Mouse (Mus musculus): ENCODE results near the gene Lrrc4. TPM values are rescaled to one million over a fixed set of nuclear protein-coding genes. Genes with fewer than 3 reads are reported as not detected.

Gene Lrrc4
- polyA plus RNA-seq, 1 experiment from 2014 or later, result 0.22 TPM

- H3K27ac ChIP-seq (ENCODE audit: low read length), result no peak overlapping the region
These were observed 40.3 kb upstream of the Lrrc4 start for GRCm38 (mm10) chr6:28871725-28872420.

DNA sequence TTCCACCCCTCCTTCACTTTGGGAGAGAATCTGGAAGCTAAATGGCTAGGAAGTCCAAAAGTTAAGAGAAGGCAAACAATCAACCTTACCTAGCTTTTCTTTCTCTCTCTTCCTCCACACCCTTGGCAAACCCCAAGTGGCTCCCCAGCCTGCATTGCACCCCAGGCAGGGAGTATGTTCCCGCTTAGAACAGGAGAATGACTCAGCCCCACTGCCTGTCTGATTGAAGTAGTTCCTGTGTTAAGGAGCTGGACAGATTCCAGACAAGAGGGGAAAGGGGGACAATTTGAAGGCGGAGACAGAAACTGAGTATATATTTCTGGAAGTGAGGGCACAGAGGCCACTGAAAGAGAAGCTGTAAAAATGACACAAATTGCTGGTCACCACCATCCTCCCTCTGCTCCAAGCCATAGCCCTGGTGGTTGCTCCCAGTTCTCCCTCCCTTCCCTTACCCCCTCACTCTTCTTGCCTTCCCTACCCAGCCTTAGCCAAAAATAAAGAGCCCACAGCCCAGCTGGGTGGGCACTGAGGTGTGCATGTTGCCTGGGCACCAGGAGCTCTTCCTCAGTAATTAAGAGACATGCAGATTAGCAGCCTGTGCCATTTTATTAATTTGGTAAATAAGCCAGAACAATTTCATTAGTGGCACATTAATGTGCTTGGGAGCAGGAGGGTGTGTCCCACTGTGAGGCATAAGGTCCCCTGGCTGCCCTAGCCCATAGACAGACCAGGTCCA, 36.1 kb upstream of the Lrrc4 start:
- ATAC-seq (replicated peaks; ENCODE audit: extremely low read depth, insufficient read depth, low FRiP score), result 0 out of 2 replicates have a peak, but pooled peaks have one; percentile 53
- peaks cover 10% of the 10 kb centered on the region for H3K4me1 ChIP-seq (ENCODE audit: control insufficient read depth, insufficient read depth, low read length)
- H3K27me3 ChIP-seq (ENCODE audit: control insufficient read depth, insufficient read depth, low read length), result no peaks in the 10 kb centered on the region
- no peak overlapping the region for H3K4me3 ChIP-seq (ENCODE audit: low read length)
- WGBS, result 23% methylated on average over 2 of the region's 2 CpGs
- no peaks in the 10 kb centered on the region for H3K36me3 ChIP-seq (ENCODE audit: control insufficient read depth, insufficient read depth)
- no peaks in the 10 kb centered on the region for H3K9me3 ChIP-seq (replicated peaks; ENCODE audit: control insufficient read depth, low read length)
- no peak overlapping the region for H3K27ac ChIP-seq (ENCODE audit: low read length)
- no peak overlapping the region for H3K4me2 ChIP-seq (ENCODE audit: low read depth, low read length)
- no peak overlapping the region for H3K9ac ChIP-seq (ENCODE audit: low read length)

More at GRCm38 (mm10) chr6:28871725-28872420, 40.3 kb upstream of the Lrrc4 start:
- Histone ChIP-seq H3K4me2 (ENCODE audit: low read depth, low read length) (no peak overlapping the region), H3K36me3 (ENCODE audit: control insufficient read depth, insufficient read depth) (peaks cover 8% of the 10 kb centered on the region; the same call in 1 of the 2 replicates), H3K4me3 (ENCODE audit: low read length) (no peak overlapping the region), H3K9ac (ENCODE audit: low read length) (no peak overlapping the region), H3K4me1 (ENCODE audit: control insufficient read depth, insufficient read depth, low read length) (peaks cover 10% of the 10 kb centered on the region), H3K27me3 (ENCODE audit: control insufficient read depth, insufficient read depth, low read length) (no peaks in the 10 kb centered on the region), H3K9me3 (replicated peaks; ENCODE audit: control insufficient read depth, low read length) (no peaks in the 10 kb centered on the region)
- WGBS, result 74% methylated on average over 5 of the region's 5 CpGs
- ATAC-seq (replicated peaks; ENCODE audit: extremely low read depth, insufficient read depth, low FRiP score), result no peak

DNA sequence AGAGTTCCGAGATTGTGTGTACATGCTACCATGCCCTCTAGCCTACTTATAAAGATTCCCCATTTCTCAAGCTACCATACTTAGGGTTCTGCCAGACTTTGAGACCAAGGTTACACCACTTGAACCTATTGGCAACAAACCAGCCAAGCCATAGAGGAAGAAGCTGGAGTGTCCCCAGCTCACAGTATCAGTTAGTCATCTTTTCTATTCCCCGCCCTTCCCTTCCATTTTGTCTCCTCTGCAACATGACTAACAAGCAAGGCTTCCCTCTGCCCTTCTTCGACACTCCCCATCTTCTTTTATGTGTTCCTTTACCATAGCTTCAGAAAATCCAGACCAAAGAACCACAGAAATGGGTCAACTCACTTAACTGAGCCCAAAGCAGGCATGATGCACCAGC, 34.7 kb upstream of the Lrrc4 start:
- Histone ChIP-seq H3K4me1 (ENCODE audit: control insufficient read depth, insufficient read depth, low read length) (peaks cover 10% of the 10 kb centered on the region), H3K4me2 (ENCODE audit: low read depth, low read length) (no peak overlapping the region), H3K4me3 (ENCODE audit: low read length) (no peak overlapping the region)

GRCm38 (mm10) chr6:28865112-28865511, 33.6 kb upstream of the Lrrc4 start:
- Histone ChIP-seq H3K36me3 (ENCODE audit: control insufficient read depth, insufficient read depth) (no peaks in the 10 kb centered on the region), H3K4me2 (ENCODE audit: low read depth, low read length) (no peak overlapping the region), H3K9ac (ENCODE audit: low read length) (no peak overlapping the region), H3K27ac (ENCODE audit: low read length) (no peak overlapping the region), H3K27me3 (ENCODE audit: control insufficient read depth, insufficient read depth, low read length) (no peaks in the 10 kb centered on the region), H3K4me3 (ENCODE audit: low read length) (no peak overlapping the region), H3K9me3 (replicated peaks; ENCODE audit: control insufficient read depth, low read length) (no peaks in the 10 kb centered on the region), H3K4me1 (ENCODE audit: control insufficient read depth, insufficient read depth, low read length) (peaks cover 10% of the 10 kb centered on the region)
- ATAC-seq (replicated peaks; ENCODE audit: extremely low read depth, insufficient read depth, low FRiP score), result no peak
- WGBS, result 72% methylated on average over 10 of the region's 10 CpGs

More for the DNA sequence above, 34.7 kb upstream of the Lrrc4 start:
- H3K27me3 ChIP-seq (ENCODE audit: control insufficient read depth, insufficient read depth, low read length), result no peaks in the 10 kb centered on the region
- no peak overlapping the region for H3K27ac ChIP-seq (ENCODE audit: low read length)
- WGBS, result 93% methylated on average over 3 of the region's 3 CpGs
- no peak for ATAC-seq (replicated peaks; ENCODE audit: extremely low read depth, insufficient read depth, low FRiP score)
- no peak overlapping the region for H3K9ac ChIP-seq (ENCODE audit: low read length)
- no peaks in the 10 kb centered on the region for H3K9me3 ChIP-seq (replicated peaks; ENCODE audit: control insufficient read depth, low read length)
- H3K36me3 ChIP-seq (ENCODE audit: control insufficient read depth, insufficient read depth), result no peaks in the 10 kb centered on the region

DNA sequence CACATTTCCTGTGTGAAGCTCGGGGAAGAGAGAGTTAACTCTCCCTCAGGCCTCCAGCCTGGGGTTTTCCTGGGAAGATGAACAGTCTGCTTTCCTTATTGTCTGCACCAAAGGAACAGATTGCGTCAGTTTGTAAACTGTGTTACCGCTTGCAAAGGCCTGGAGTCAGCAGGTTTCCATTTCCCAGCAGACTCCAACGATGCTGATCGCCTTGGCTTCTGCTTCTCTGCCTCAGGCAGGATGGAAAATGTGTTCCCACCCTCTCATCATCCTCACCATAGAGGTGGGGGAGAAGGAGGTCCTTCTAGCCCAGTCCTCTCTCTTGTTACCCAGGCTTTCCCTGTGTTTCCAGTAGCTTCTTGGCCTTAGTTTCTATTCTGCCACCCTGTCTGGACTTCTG, 33.1 kb upstream of the Lrrc4 start:
- Histone ChIP-seq H3K36me3 (ENCODE audit: control insufficient read depth, insufficient read depth) (no peaks in the 10 kb centered on the region), H3K9ac (ENCODE audit: low read length) (no peak overlapping the region), H3K27ac (ENCODE audit: low read length) (no peak overlapping the region), H3K4me3 (ENCODE audit: low read length) (no peak overlapping the region), H3K9me3 (replicated peaks; ENCODE audit: control insufficient read depth, low read length) (no peaks in the 10 kb centered on the region), H3K27me3 (ENCODE audit: control insufficient read depth, insufficient read depth, low read length) (no peaks in the 10 kb centered on the region), H3K4me2 (ENCODE audit: low read depth, low read length) (no peak overlapping the region), H3K4me1 (ENCODE audit: control insufficient read depth, insufficient read depth, low read length) (peaks cover 10% of the 10 kb centered on the region)
- ATAC-seq (replicated peaks; ENCODE audit: extremely low read depth, insufficient read depth, low FRiP score), result no peak
- WGBS, result 51% methylated on average over 5 of the region's 5 CpGs

DNA sequence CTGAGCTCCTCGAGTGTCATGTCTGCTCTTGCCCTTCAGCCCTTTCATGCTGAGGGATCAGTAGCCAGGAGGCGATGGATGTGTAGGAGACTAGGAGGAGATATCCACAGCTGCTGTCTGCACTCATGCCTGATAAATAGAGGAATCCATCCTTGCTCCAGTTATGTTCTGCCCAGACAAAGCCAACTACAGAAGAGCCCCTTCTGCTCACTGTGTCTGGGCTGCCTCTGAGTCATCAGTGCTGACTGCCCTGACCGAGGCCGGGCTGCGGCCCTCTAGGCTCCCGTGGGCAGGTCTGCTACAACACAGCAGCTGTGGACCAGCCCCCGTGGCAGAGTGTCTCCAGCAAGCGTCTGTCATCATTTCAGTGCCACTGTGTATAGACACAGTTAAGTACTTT, 30.8 kb upstream of the Lrrc4 start:
- H3K27me3 ChIP-seq (ENCODE audit: control insufficient read depth, insufficient read depth, low read length), result no peaks in the 10 kb centered on the region
- WGBS, result 47% methylated on average over 8 of the region's 8 CpGs
- H3K9ac ChIP-seq (ENCODE audit: low read length), result no peak overlapping the region
- H3K4me1 ChIP-seq (ENCODE audit: control insufficient read depth, insufficient read depth, low read length), result peaks cover 13% of the 10 kb centered on the region
- H3K4me2 ChIP-seq (ENCODE audit: low read depth, low read length), result no peak overlapping the region
- H3K9me3 ChIP-seq (replicated peaks; ENCODE audit: control insufficient read depth, low read length), result no peaks in the 10 kb centered on the region
- H3K4me3 ChIP-seq (ENCODE audit: low read length), result no peak overlapping the region
- no peak for ATAC-seq (replicated peaks; ENCODE audit: extremely low read depth, insufficient read depth, low FRiP score)
- H3K27ac ChIP-seq (ENCODE audit: low read length), result no peak overlapping the region
- no peaks in the 10 kb centered on the region for H3K36me3 ChIP-seq (ENCODE audit: control insufficient read depth, insufficient read depth)

GRCm38 (mm10) chr6:28860922-28861321, 29.4 kb upstream of the Lrrc4 start:
- Histone ChIP-seq H3K9me3 (replicated peaks; ENCODE audit: control insufficient read depth, low read length) (no peaks in the 10 kb centered on the region), H3K36me3 (ENCODE audit: control insufficient read depth, insufficient read depth) (no peaks in the 10 kb centered on the region), H3K4me1 (ENCODE audit: control insufficient read depth, insufficient read depth, low read length) (peaks cover 15% of the 10 kb centered on the region), H3K4me2 (ENCODE audit: low read depth, low read length) (no peak overlapping the region), H3K27ac (ENCODE audit: low read length) (no peak overlapping the region), H3K27me3 (ENCODE audit: control insufficient read depth, insufficient read depth, low read length) (no peaks in the 10 kb centered on the region), H3K4me3 (ENCODE audit: low read length) (no peak overlapping the region), H3K9ac (ENCODE audit: low read length) (no peak overlapping the region)
- no peak for ATAC-seq (replicated peaks; ENCODE audit: extremely low read depth, insufficient read depth, low FRiP score)
- 58% methylated on average over 2 of the region's 2 CpGs for WGBS

GRCm38 (mm10) chr6:28860450-28860849, 28.9 kb upstream of the Lrrc4 start:
- Histone ChIP-seq H3K9me3 (replicated peaks; ENCODE audit: control insufficient read depth, low read length) (no peaks in the 10 kb centered on the region), H3K27me3 (ENCODE audit: control insufficient read depth, insufficient read depth, low read length) (no peaks in the 10 kb centered on the region), H3K27ac (ENCODE audit: low read length) (no peak overlapping the region), H3K4me1 (ENCODE audit: control insufficient read depth, insufficient read depth, low read length) (peaks cover 15% of the 10 kb centered on the region), H3K9ac (ENCODE audit: low read length) (no peak overlapping the region), H3K4me2 (ENCODE audit: low read depth, low read length) (no peak overlapping the region), H3K36me3 (ENCODE audit: control insufficient read depth, insufficient read depth) (no peaks in the 10 kb centered on the region), H3K4me3 (ENCODE audit: low read length) (no peak overlapping the region)
- ATAC-seq (replicated peaks; ENCODE audit: extremely low read depth, insufficient read depth, low FRiP score), result no peak
- 75% methylated on average over 2 of the region's 2 CpGs for WGBS

- 82% methylated on average over 2 of the region's 2 CpGs for WGBS
- no peak overlapping the region for H3K27ac ChIP-seq (ENCODE audit: low read length)
- H3K4me3 ChIP-seq (ENCODE audit: low read length), result no peak overlapping the region
- H3K36me3 ChIP-seq (ENCODE audit: control insufficient read depth, insufficient read depth), result no peaks in the 10 kb centered on the region
- no peak overlapping the region for H3K9ac ChIP-seq (ENCODE audit: low read length)
- H3K4me1 ChIP-seq (ENCODE audit: control insufficient read depth, insufficient read depth, low read length), result peaks cover 19% of the 10 kb centered on the region
- H3K27me3 ChIP-seq (ENCODE audit: control insufficient read depth, insufficient read depth, low read length), result no peaks in the 10 kb centered on the region
- ATAC-seq (replicated peaks; ENCODE audit: extremely low read depth, insufficient read depth, low FRiP score), result no peak
- H3K9me3 ChIP-seq (replicated peaks; ENCODE audit: control insufficient read depth, low read length), result no peaks in the 10 kb centered on the region
- H3K4me2 ChIP-seq (ENCODE audit: low read depth, low read length), result no peak overlapping the region
These were observed 27.5 kb upstream of the Lrrc4 start for GRCm38 (mm10) chr6:28859094-28859493.
